Mouse (Mus musculus) spleen, adult 2 months (tissue): Measurements from ENCODE around the gene Sigirr.

Experiments used
- CTCF ChIP-seq: fragments of 200-500 bp; IDR thresholded peaks from 2 replicates; pipeline ENCODE4 v1.5.1; 2011; ENCODE audit warnings: mild to moderate bottlenecking, inconsistent platforms; ENCODE audit not compliant: insufficient read depth, insufficient read length, insufficient replicate concordance; ENCODE audit errors: extremely low read depth
- POLR2A ChIP-seq: fragments of 200-500 bp; IDR thresholded peaks from 2 replicates; pipeline ENCODE4 v1.6.1; 2011; ENCODE audit warnings: low read depth, low read length, inconsistent platforms

- TF ChIP-seq POLR2A: no peak
- no peak for TF ChIP-seq CTCF
Observed at GRCm38 (mm10) chr7:141056976-141057375, 43.4 kb downstream of the Sigirr start.
